Mouse (Mus musculus): ENCODE measurements at regions not wholly inside any gene's neighbourhood (a gene's known extent, or its start where the extent isn't known, plus 50 kb on each side); places are given as distances from the start of the nearest gene placed in this dataset.

- H3K4me3 ChIP-seq (ENCODE audit: control insufficient read depth, insufficient read depth, low read length), result no peak overlapping the region
- H3K27me3 ChIP-seq (ENCODE audit: control insufficient read depth, insufficient read depth, low read length), result no peaks in the 10 kb centered on the region
- H3K4me1 ChIP-seq (replicated peaks; ENCODE audit: control insufficient read depth, insufficient read depth, low read length), result no peaks in the 10 kb centered on the region
- DNase-seq, result peak; percentile 17
- H3K27ac ChIP-seq (ENCODE audit: control insufficient read depth, insufficient read depth, low read length), result no peak overlapping the region
- TF ChIP-seq CTCF (IDR thresholded peaks at IDR 0.05; ENCODE audit: borderline replicate concordance, control insufficient read depth, extremely low read depth, insufficient read depth, low read length, poor library complexity) (no peak), POLR2A (IDR thresholded peaks at IDR 0.05; ENCODE audit: control insufficient read depth, extremely low read depth, insufficient read depth, low read length, poor library complexity) (no peak)
- no peaks in the 10 kb centered on the region for H3K36me3 ChIP-seq (ENCODE audit: control insufficient read depth, insufficient read depth, low read length)
Measured at GRCm38 (mm10) chrX:145672776-145673175, 167.8 kb upstream of the Amot start.

GRCm38 (mm10) chrX:145651647-145652046 lies 146.7 kb upstream of the Amot start:
- Histone ChIP-seq H3K27ac (ENCODE audit: control insufficient read depth, insufficient read depth, low read length) (no peak overlapping the region), H3K36me3 (ENCODE audit: control insufficient read depth, insufficient read depth, low read length) (no peaks in the 10 kb centered on the region), H3K4me3 (ENCODE audit: control insufficient read depth, insufficient read depth, low read length) (no peak overlapping the region), H3K4me1 (replicated peaks; ENCODE audit: control insufficient read depth, insufficient read depth, low read length) (no peaks in the 10 kb centered on the region), H3K27me3 (ENCODE audit: control insufficient read depth, insufficient read depth, low read length) (no peaks in the 10 kb centered on the region)
- DNase-seq, result no peak
- 74% methylated on average over 2 of the region's 2 CpGs for WGBS
- no peak for TF ChIP-seq POLR2A (IDR thresholded peaks at IDR 0.05; ENCODE audit: control insufficient read depth, extremely low read depth, insufficient read depth, low read length, poor library complexity)
- TF ChIP-seq CTCF (IDR thresholded peaks at IDR 0.05; ENCODE audit: borderline replicate concordance, control insufficient read depth, extremely low read depth, insufficient read depth, low read length, poor library complexity), result no peak

GRCm38 (mm10) chrX:145619649-145620048 lies 114.7 kb upstream of the Amot start:
- Histone ChIP-seq H3K27ac (ENCODE audit: control insufficient read depth, insufficient read depth, low read length) (no peak overlapping the region), H3K4me3 (ENCODE audit: control insufficient read depth, insufficient read depth, low read length) (no peak overlapping the region), H3K36me3 (ENCODE audit: control insufficient read depth, insufficient read depth, low read length) (no peaks in the 10 kb centered on the region), H3K27me3 (ENCODE audit: control insufficient read depth, insufficient read depth, low read length) (no peaks in the 10 kb centered on the region), H3K4me1 (replicated peaks; ENCODE audit: control insufficient read depth, insufficient read depth, low read length) (no peaks in the 10 kb centered on the region)
- no peak for DNase-seq
- TF ChIP-seq POLR2A (IDR thresholded peaks at IDR 0.05; ENCODE audit: control insufficient read depth, extremely low read depth, insufficient read depth, low read length, poor library complexity) (no peak), CTCF (IDR thresholded peaks at IDR 0.05; ENCODE audit: borderline replicate concordance, control insufficient read depth, extremely low read depth, insufficient read depth, low read length, poor library complexity) (no peak)
- WGBS, result 51% methylated on average over 3 of the region's 3 CpGs

GRCm38 (mm10) chrX:145602085-145602484 lies 97.1 kb upstream of the Amot start:
- Histone ChIP-seq H3K36me3 (ENCODE audit: control insufficient read depth, insufficient read depth, low read length) (no peaks in the 10 kb centered on the region), H3K4me3 (ENCODE audit: control insufficient read depth, insufficient read depth, low read length) (no peak overlapping the region), H3K4me1 (replicated peaks; ENCODE audit: control insufficient read depth, insufficient read depth, low read length) (no peaks in the 10 kb centered on the region), H3K27me3 (ENCODE audit: control insufficient read depth, insufficient read depth, low read length) (no peaks in the 10 kb centered on the region), H3K27ac (ENCODE audit: control insufficient read depth, insufficient read depth, low read length) (no peak overlapping the region)
- TF ChIP-seq CTCF (IDR thresholded peaks at IDR 0.05; ENCODE audit: borderline replicate concordance, control insufficient read depth, extremely low read depth, insufficient read depth, low read length, poor library complexity) (no peak), POLR2A (IDR thresholded peaks at IDR 0.05; ENCODE audit: control insufficient read depth, extremely low read depth, insufficient read depth, low read length, poor library complexity) (no peak)
- WGBS, result 95% methylated on average over 10 of the region's 10 CpGs
- no peak for DNase-seq

GRCm38 (mm10) chrX:145590733-145591132 lies 85.8 kb upstream of the Amot start:
- 88% methylated on average over 1 of the region's 1 CpGs for WGBS
- Histone ChIP-seq H3K27ac (ENCODE audit: control insufficient read depth, insufficient read depth, low read length) (no peak overlapping the region), H3K27me3 (ENCODE audit: control insufficient read depth, insufficient read depth, low read length) (no peaks in the 10 kb centered on the region), H3K4me1 (replicated peaks; ENCODE audit: control insufficient read depth, insufficient read depth, low read length) (no peaks in the 10 kb centered on the region), H3K36me3 (ENCODE audit: control insufficient read depth, insufficient read depth, low read length) (no peaks in the 10 kb centered on the region), H3K4me3 (ENCODE audit: control insufficient read depth, insufficient read depth, low read length) (no peak overlapping the region)
- DNase-seq, result no peak
- TF ChIP-seq POLR2A (IDR thresholded peaks at IDR 0.05; ENCODE audit: control insufficient read depth, extremely low read depth, insufficient read depth, low read length, poor library complexity) (no peak), CTCF (IDR thresholded peaks at IDR 0.05; ENCODE audit: borderline replicate concordance, control insufficient read depth, extremely low read depth, insufficient read depth, low read length, poor library complexity) (no peak)

GRCm38 (mm10) chrX:145567528-145567927 lies 62.5 kb upstream of the Amot start:
- TF ChIP-seq POLR2A (IDR thresholded peaks at IDR 0.05; ENCODE audit: control insufficient read depth, extremely low read depth, insufficient read depth, low read length, poor library complexity), result no peak
- no peak for TF ChIP-seq CTCF (IDR thresholded peaks at IDR 0.05; ENCODE audit: borderline replicate concordance, control insufficient read depth, extremely low read depth, insufficient read depth, low read length, poor library complexity)
- no peak for DNase-seq
- H3K27me3 ChIP-seq (ENCODE audit: control insufficient read depth, insufficient read depth, low read length), result no peaks in the 10 kb centered on the region
- H3K27ac ChIP-seq (ENCODE audit: control insufficient read depth, insufficient read depth, low read length), result no peak overlapping the region
- no peaks in the 10 kb centered on the region for H3K4me1 ChIP-seq (replicated peaks; ENCODE audit: control insufficient read depth, insufficient read depth, low read length)
- 78% methylated on average over 3 of the region's 3 CpGs for WGBS
- H3K36me3 ChIP-seq (ENCODE audit: control insufficient read depth, insufficient read depth, low read length), result no peaks in the 10 kb centered on the region
- H3K4me3 ChIP-seq (ENCODE audit: control insufficient read depth, insufficient read depth, low read length), result no peak overlapping the region

GRCm38 (mm10) chrX:145567073-145567472 lies 62.1 kb upstream of the Amot start:
- TF ChIP-seq POLR2A (IDR thresholded peaks at IDR 0.05; ENCODE audit: control insufficient read depth, extremely low read depth, insufficient read depth, low read length, poor library complexity), result no peak
- no peak for TF ChIP-seq CTCF (IDR thresholded peaks at IDR 0.05; ENCODE audit: borderline replicate concordance, control insufficient read depth, extremely low read depth, insufficient read depth, low read length, poor library complexity)
- no peak for DNase-seq
- WGBS, result 98% methylated on average over 2 of the region's 2 CpGs
- H3K27me3 ChIP-seq (ENCODE audit: control insufficient read depth, insufficient read depth, low read length), result no peaks in the 10 kb centered on the region
- no peak overlapping the region for H3K27ac ChIP-seq (ENCODE audit: control insufficient read depth, insufficient read depth, low read length)
- H3K4me3 ChIP-seq (ENCODE audit: control insufficient read depth, insufficient read depth, low read length), result no peak overlapping the region
- H3K36me3 ChIP-seq (ENCODE audit: control insufficient read depth, insufficient read depth, low read length), result no peaks in the 10 kb centered on the region
- H3K4me1 ChIP-seq (replicated peaks; ENCODE audit: control insufficient read depth, insufficient read depth, low read length), result no peaks in the 10 kb centered on the region
